Mouse (Mus musculus) heart, postnatal 0 days (tissue): ENCODE results near the gene Fam89b.

Experiments
- CTCF ChIP-seq: IDR thresholded peaks from 2 replicates; pipeline ENCODE4 v1.5.1; 2016; ENCODE audit warnings: antibody characterized with exemption, control low read depth, low read depth
- EP300 ChIP-seq: IDR thresholded peaks from 2 replicates; pipeline ENCODE4 v1.6.1; 2016; ENCODE audit warnings: antibody characterized with exemption, low read depth

DNA sequence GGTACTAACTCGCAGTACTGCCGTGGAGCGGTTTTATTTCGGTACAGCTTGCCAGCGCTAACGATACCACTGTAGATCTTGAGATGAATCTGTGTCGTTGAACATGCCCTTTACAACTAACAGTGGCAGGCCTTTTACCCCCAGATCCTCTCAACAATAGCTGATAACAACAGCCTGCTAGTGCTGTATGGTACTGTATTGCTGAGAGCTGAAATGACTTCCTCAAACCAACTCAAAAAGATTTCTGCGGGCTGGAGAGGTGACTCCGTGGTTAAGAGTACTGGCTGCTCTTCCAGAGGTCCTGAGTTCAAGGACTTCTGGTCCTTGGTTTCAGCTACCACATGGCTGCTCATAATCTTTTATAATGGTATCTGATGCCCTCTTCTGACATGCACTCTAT lies 4.9 kb upstream of the Fam89b start:
- TF ChIP-seq EP300 (no peak), CTCF (no peak)
